Mouse (Mus musculus): Measurements from ENCODE around the gene Iqce. TPM values are rescaled to one million over a fixed set of nuclear protein-coding genes. Genes with fewer than 3 reads are reported as not detected.

Iqce gene
- polyA plus RNA-seq (2016; fragmentation: Nextera tagmentation; extraction: Ambion mirVana), result 7.0 and 7.9 TPM in 2 replicates

GRCm38 (mm10) chr5:140702103-140702513 is at the start of gene Iqce:
Gene Iqce (minus strand): TSS chr5:140702378.
- peak; percentile 57 for ATAC-seq
- H3K4me3 ChIP-seq, result peak within 1 kb of the TSS; percentile 68
- H3K27me3 ChIP-seq (replicated peaks), result no peaks in the 10 kb centered on the region
- peaks cover 17% of the 10 kb centered on the region for H3K36me3 ChIP-seq
- H3K9me3 ChIP-seq (replicated peaks), result no peaks in the 10 kb centered on the region
- peak within 1 kb of the TSS; percentile 89 for H3K4me2 ChIP-seq
- peak within 1 kb of the TSS; percentile 84 for H3K27ac ChIP-seq
- H3K9ac ChIP-seq, result peak within 1 kb of the TSS; percentile 74
- 0% methylated on average over 32 of the region's 33 CpGs for WGBS (ENCODE audit: insufficient replicate concordance)
- H3K4me1 ChIP-seq, result peaks cover 50% of the 10 kb centered on the region

GRCm38 (mm10) chr5:140750925-140751324 is 48.7 kb upstream of the Iqce start:
- no peak for ATAC-seq

DNA sequence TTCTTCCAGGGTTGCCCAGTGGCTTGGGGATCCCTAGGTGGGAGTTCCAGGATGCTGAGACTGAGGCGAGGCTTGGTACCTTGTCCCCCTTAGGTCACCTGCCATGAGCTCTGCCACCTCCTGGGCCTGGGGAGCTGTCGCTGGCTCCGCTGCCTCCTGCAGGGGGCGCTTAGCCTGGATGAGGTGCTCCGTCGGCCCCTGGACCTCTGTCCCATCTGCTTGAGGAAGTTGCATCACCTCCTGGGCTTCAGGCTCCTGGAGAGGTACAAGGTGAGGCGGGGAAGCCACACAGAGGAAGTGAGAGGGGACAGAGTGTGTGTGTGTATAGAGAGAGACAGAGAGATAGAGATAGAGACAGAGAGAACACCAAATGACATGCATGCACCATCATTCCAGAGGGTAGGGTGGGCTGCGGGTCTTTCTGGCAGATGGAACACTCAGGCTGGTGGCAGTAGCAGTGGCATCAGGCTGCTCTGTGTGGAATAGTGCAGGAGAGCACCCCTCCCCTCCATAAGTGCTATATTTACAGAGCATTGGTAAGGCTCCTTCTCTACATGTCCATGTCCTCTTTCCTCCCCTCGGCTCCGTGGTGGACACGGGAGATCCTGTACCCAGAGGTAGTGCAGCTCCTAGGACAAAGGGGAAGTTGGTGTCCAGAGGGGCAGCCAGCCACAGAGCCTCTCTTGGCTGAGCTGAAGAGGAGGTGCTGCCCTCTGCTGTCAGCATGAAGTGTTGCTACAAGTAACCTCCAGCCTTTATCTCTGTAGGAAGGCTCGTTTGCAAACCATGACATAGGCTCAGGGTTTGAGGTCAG is 47.1 kb upstream of the Iqce start:
- H3K36me3 ChIP-seq, result 0 out of 2 replicates have a peak, but pooled peaks cover 3% of the 10 kb centered on the region
- H3K9me3 ChIP-seq (replicated peaks), result peaks cover 6% of the 10 kb centered on the region
- H3K4me3 ChIP-seq, result peak overlapping the region; percentile 40
- peak overlapping the region; percentile 45 for H3K9ac ChIP-seq
- peak overlapping the region; percentile 63 for H3K4me2 ChIP-seq
- no peaks in the 10 kb centered on the region for H3K27me3 ChIP-seq (replicated peaks)
- peak; percentile 73 for ATAC-seq
- 6% methylated on average over 12 of the region's 12 CpGs for WGBS (ENCODE audit: insufficient replicate concordance)
- H3K27ac ChIP-seq, result peak overlapping the region; percentile 25; the same call in 1 of the 2 replicates
- H3K4me1 ChIP-seq, result peaks cover 11% of the 10 kb centered on the region

More at GRCm38 (mm10) chr5:140750925-140751324, 48.7 kb upstream of the Iqce start:
- Histone ChIP-seq H3K27me3 (replicated peaks) (no peaks in the 10 kb centered on the region), H3K4me1 (peaks cover 11% of the 10 kb centered on the region), H3K9ac (no peak overlapping the region), H3K27ac (no peak overlapping the region), H3K36me3 (0 out of 2 replicates have a peak, but pooled peaks cover 3% of the 10 kb centered on the region), H3K9me3 (replicated peaks) (peaks cover 6% of the 10 kb centered on the region), H3K4me2 (no peak overlapping the region), H3K4me3 (no peak overlapping the region)
- 2% methylated on average over 1 of the region's 2 CpGs for WGBS (ENCODE audit: insufficient replicate concordance)

DNA sequence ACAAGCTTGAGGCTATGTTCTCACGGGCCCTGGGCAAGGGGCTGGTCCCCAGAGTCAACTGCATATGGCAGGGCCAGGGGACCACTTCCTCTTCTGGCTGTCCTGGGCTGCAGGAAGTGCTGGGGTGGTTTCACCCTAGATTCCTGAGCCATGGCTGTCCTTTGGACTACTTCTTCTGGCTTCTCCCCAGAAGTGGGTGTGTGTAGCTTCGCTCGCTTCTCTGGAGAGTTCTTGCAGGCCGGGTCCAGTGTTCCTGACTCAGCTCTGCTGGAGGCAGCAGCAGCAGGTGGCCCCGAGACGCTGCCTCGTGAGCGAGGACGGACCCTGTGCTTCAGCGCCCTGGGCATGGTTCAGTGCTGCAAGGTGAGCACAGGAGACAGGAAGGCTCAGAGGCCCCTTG is 46.2 kb upstream of the Iqce start:
- no peak for ATAC-seq
- no peaks in the 10 kb centered on the region; the same call in 1 of the 2 replicates for H3K27me3 ChIP-seq (replicated peaks)
- H3K9ac ChIP-seq, result no peak overlapping the region
- no peak overlapping the region for H3K4me2 ChIP-seq
- no peak overlapping the region for H3K4me3 ChIP-seq
- H3K9me3 ChIP-seq (replicated peaks), result peaks cover 6% of the 10 kb centered on the region
- H3K4me1 ChIP-seq, result peaks cover 11% of the 10 kb centered on the region
- 63% methylated on average over 10 of the region's 10 CpGs for WGBS (ENCODE audit: insufficient replicate concordance)
- H3K36me3 ChIP-seq, result 0 out of 2 replicates have a peak, but pooled peaks cover 3% of the 10 kb centered on the region
- no peak overlapping the region for H3K27ac ChIP-seq

GRCm38 (mm10) chr5:140743706-140744131 is 41.5 kb upstream of the Iqce start:
- no peak for ATAC-seq
- WGBS (ENCODE audit: insufficient replicate concordance), result 32% methylated on average over 12 of the region's 12 CpGs

GRCm38 (mm10) chr5:140741877-140742276 is 39.7 kb upstream of the Iqce start:
- ATAC-seq, result 0 out of 2 replicates have a peak, but pooled peaks have one; percentile 40
- Histone ChIP-seq H3K9ac (no peak overlapping the region), H3K27me3 (replicated peaks) (peaks cover 19% of the 10 kb centered on the region), H3K4me2 (no peak overlapping the region), H3K9me3 (replicated peaks) (no peaks in the 10 kb centered on the region), H3K27ac (no peak overlapping the region), H3K36me3 (no peaks in the 10 kb centered on the region), H3K4me1 (no peaks in the 10 kb centered on the region), H3K4me3 (no peak overlapping the region)

More at GRCm38 (mm10) chr5:140743706-140744131, 41.5 kb upstream of the Iqce start:
- Histone ChIP-seq H3K36me3 (no peaks in the 10 kb centered on the region), H3K4me3 (no peak overlapping the region), H3K27ac (no peak overlapping the region), H3K9ac (no peak overlapping the region), H3K27me3 (replicated peaks) (peaks cover under 1% of the 10 kb centered on the region; the same call in 1 of the 2 replicates), H3K4me2 (no peak overlapping the region), H3K9me3 (replicated peaks) (no peaks in the 10 kb centered on the region), H3K4me1 (peaks cover 3% of the 10 kb centered on the region; the same call in 1 of the 2 replicates)

DNA sequence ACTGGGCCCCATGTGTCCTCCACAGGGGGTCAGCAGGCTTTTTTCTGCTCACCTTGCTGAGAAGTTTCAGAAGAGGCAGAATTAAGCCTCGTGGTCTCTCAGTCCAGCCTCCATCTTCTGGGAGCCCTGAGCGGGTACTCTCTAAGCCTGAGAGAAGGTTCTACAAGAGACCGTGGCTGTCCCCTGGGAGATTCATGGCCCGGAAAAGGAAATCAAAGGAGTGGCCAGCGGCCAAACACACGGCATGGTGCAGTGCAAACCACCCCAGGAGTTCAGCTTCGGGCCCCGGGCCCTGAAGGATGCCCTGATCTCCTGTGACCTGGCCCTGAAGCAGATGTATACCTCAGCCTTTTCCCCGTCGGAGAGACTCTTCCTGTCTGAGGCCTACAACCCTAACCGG is 38.9 kb upstream of the Iqce start:
- ATAC-seq, result no peak
- H3K4me1 ChIP-seq, result peaks cover 2% of the 10 kb centered on the region; the same call in 1 of the 2 replicates
- WGBS (ENCODE audit: insufficient replicate concordance), result 68% methylated on average over 11 of the region's 11 CpGs

DNA sequence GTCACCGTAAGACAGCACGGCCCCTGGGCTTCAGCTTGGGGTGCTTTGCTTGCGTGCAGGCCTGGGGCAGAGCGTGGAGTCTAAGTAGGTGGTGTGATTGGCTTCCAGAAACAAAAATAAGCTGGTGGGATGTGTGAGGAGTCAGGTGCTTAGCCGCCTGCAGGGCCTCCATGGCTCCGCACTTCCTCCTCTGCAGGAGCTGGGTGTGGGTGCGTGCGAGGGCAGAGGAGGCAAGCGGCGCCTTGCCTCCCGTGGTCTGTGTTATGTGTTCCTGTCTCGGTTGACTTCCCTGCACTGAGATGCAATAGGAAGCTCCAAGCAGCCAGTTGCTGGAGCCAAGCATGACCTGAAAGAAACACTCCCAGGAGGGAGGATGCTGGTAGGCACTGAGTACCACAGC is 37.6 kb upstream of the Iqce start:
- Histone ChIP-seq H3K9ac (no peak overlapping the region), H3K36me3 (no peaks in the 10 kb centered on the region), H3K4me1 (peaks cover 12% of the 10 kb centered on the region), H3K9me3 (replicated peaks) (no peaks in the 10 kb centered on the region), H3K4me2 (no peak overlapping the region), H3K27ac (no peak overlapping the region), H3K27me3 (replicated peaks) (peaks cover 39% of the 10 kb centered on the region), H3K4me3 (no peak overlapping the region)
- no peak for ATAC-seq
- WGBS (ENCODE audit: insufficient replicate concordance), result 51% methylated on average over 12 of the region's 12 CpGs

More for the DNA sequence above, 38.9 kb upstream of the Iqce start:
- no peaks in the 10 kb centered on the region for H3K9me3 ChIP-seq (replicated peaks)
- H3K27me3 ChIP-seq (replicated peaks), result peaks cover 27% of the 10 kb centered on the region
- no peak overlapping the region for H3K4me3 ChIP-seq
- H3K27ac ChIP-seq, result no peak overlapping the region
- H3K36me3 ChIP-seq, result no peaks in the 10 kb centered on the region
- no peak overlapping the region for H3K4me2 ChIP-seq
- no peak overlapping the region for H3K9ac ChIP-seq

DNA sequence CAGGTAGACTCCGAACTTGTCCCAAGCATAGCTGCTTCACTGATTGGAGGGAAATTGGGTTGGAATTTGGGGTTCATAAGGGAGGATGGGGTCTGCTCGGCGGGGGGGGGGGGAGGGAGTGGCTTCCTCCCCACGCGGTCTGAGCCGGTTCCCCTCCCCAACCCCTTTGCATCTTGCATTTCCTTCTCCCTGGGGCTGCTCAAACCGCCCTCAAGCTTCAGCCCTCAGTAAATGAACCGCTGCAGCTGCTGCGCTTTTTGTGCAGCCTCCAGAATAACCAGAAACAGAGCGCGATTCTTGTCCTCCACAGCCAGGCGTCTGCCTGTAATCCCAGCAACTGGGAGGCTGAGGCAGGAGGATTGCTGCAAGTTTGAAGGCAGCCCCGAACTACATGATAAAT is 34.0 kb upstream of the Iqce start:
- Histone ChIP-seq H3K36me3 (no peaks in the 10 kb centered on the region), H3K4me1 (peaks cover 12% of the 10 kb centered on the region), H3K4me2 (peak overlapping the region; percentile 55), H3K27me3 (replicated peaks) (peaks cover 54% of the 10 kb centered on the region), H3K27ac (no peak overlapping the region), H3K9me3 (replicated peaks) (no peaks in the 10 kb centered on the region), H3K9ac (no peak overlapping the region), H3K4me3 (peak overlapping the region; percentile 21)
- ATAC-seq, result no peak
- WGBS (ENCODE audit: insufficient replicate concordance), result 8% methylated on average over 13 of the region's 13 CpGs

GRCm38 (mm10) chr5:140735297-140735696 is 33.1 kb upstream of the Iqce start:
- Histone ChIP-seq H3K27me3 (replicated peaks) (peaks cover 54% of the 10 kb centered on the region), H3K4me1 (peaks cover 12% of the 10 kb centered on the region), H3K27ac (no peak overlapping the region), H3K9me3 (replicated peaks) (no peaks in the 10 kb centered on the region), H3K4me3 (peak overlapping the region; percentile 21), H3K4me2 (peak overlapping the region; percentile 55), H3K9ac (no peak overlapping the region), H3K36me3 (no peaks in the 10 kb centered on the region)
- under 1% methylated on average over 22 of the region's 22 CpGs for WGBS (ENCODE audit: insufficient replicate concordance)
- peak; percentile 27 for ATAC-seq

GRCm38 (mm10) chr5:140733336-140733735 is 31.2 kb upstream of the Iqce start:
- H3K4me1 ChIP-seq, result peaks cover 12% of the 10 kb centered on the region
- no peak overlapping the region for H3K27ac ChIP-seq
- no peak overlapping the region for H3K4me3 ChIP-seq
- no peak overlapping the region for H3K9ac ChIP-seq
- H3K9me3 ChIP-seq (replicated peaks), result no peaks in the 10 kb centered on the region
- 37% methylated on average over 3 of the region's 3 CpGs for WGBS (ENCODE audit: insufficient replicate concordance)
- peaks cover 50% of the 10 kb centered on the region for H3K27me3 ChIP-seq (replicated peaks)
- no peak for ATAC-seq
- H3K36me3 ChIP-seq, result no peaks in the 10 kb centered on the region
- H3K4me2 ChIP-seq, result no peak overlapping the region

- no peak overlapping the region for H3K4me3 ChIP-seq
- no peak overlapping the region for H3K9ac ChIP-seq
- H3K27ac ChIP-seq, result no peak overlapping the region
- no peak for ATAC-seq
- WGBS (ENCODE audit: insufficient replicate concordance), result 48% methylated on average over 4 of the region's 4 CpGs
- H3K27me3 ChIP-seq (replicated peaks), result peaks cover 38% of the 10 kb centered on the region
- H3K36me3 ChIP-seq, result no peaks in the 10 kb centered on the region
- no peak overlapping the region for H3K4me2 ChIP-seq
- no peaks in the 10 kb centered on the region for H3K9me3 ChIP-seq (replicated peaks)
- H3K4me1 ChIP-seq, result peaks cover 17% of the 10 kb centered on the region
Measured at GRCm38 (mm10) chr5:140732195-140732594, 30.0 kb upstream of the Iqce start.
